In genomic region chr16:91716927-91717349, GRCm38 (mm10) we compare ENCODE assay signal across 10 mouse cellular contexts. TPM values are rescaled to one million over a fixed set of nuclear protein-coding genes. Genes with fewer than 3 reads are reported as not detected.
A peak's percentile ranks its signal among the peaks of the same experiment; 100 is the strongest.
DNase-seq lines count a peak whose midpoint lies in the region; ATAC-seq and TF ChIP-seq lines count a peak whose summit lies in the region.
"Had no signal": no experiment of that assay in that cellular context is flagged by ENCODE, and none has a peak within 500 bp of the region (broad histone marks: within the 10 kb centered on the region; RNA-seq: fewer than 3 reads in every experiment).

No protein-coding gene starts in this region.

- H3K9ac ChIP-seq in lung, embryonic 15.5 days: no peak overlapping the region
- no peak overlapping the region for H3K9ac ChIP-seq in heart, embryonic 13.5 days
- H3K9ac ChIP-seq in liver, embryonic 14.5 days (replicated peaks): peak overlapping the region; percentile 56
- H3K9ac ChIP-seq in stomach, embryonic 16.5 days (ENCODE audit: low read length): no peak overlapping the region
- H3K9ac ChIP-seq in hindbrain, embryonic 12.5 days: no peak overlapping the region
- H3K9ac ChIP-seq: neural tube, embryonic 13.5 days had no signal

- no peak for DNase-seq in lung, adult 2 months
- DNase-seq in liver, embryonic 14.5 days (ENCODE audit: low read depth in 3 of 3, low spot score in 3 of 3): peak; percentile 94 to 97 (median 94)
- no peak for DNase-seq in Muller cell, postnatal 12 days (ENCODE audit: inconsistent ontology term)
- DNase-seq in layer of hippocampus, adult 8-10 months (ENCODE audit: low spot score in 2 of 2): no peak
- DNase-seq: kidney, adult 18-20 months had no signal

- H3K9me3 ChIP-seq in lung, embryonic 15.5 days: no peaks in the 10 kb centered on the region
- H3K9me3 ChIP-seq in heart, embryonic 13.5 days: no peaks in the 10 kb centered on the region
- no peaks in the 10 kb centered on the region for H3K9me3 ChIP-seq in liver, embryonic 14.5 days (ENCODE audit: control insufficient read depth, low read length)
- H3K9me3 ChIP-seq in stomach, embryonic 16.5 days (replicated peaks; ENCODE audit: control insufficient read depth, low read length): no peaks in the 10 kb centered on the region
- no peaks in the 10 kb centered on the region for H3K9me3 ChIP-seq in hindbrain, embryonic 12.5 days (replicated peaks)
- H3K9me3 ChIP-seq: neural tube, embryonic 13.5 days had no signal

- no peak overlapping the region for H3K27ac ChIP-seq in lung, embryonic 15.5 days
- no peak overlapping the region; the same call in 1 of the 2 replicates for H3K27ac ChIP-seq in heart, embryonic 13.5 days (replicated peaks)
- peak overlapping the region; percentile 95 for H3K27ac ChIP-seq in liver, embryonic 14.5 days
- H3K27ac ChIP-seq in stomach, embryonic 16.5 days (ENCODE audit: low read length): no peak overlapping the region
- H3K27ac ChIP-seq in hindbrain, embryonic 12.5 days: no peak overlapping the region
- H3K27ac ChIP-seq: neural tube, embryonic 13.5 days had no signal

- no peak overlapping the region for H3K4me3 ChIP-seq in lung, embryonic 15.5 days
- H3K4me3 ChIP-seq in lung, adult 2 months (replicated peaks; ENCODE audit: extremely low read depth, low read depth, low read length): no peak overlapping the region
- no peak overlapping the region for H3K4me3 ChIP-seq in heart, embryonic 13.5 days
- H3K4me3 ChIP-seq in liver, embryonic 14.5 days (ENCODE audit: insufficient read depth in 1 of 2, low read depth in 2 of 2, low read length in 2 of 2): no peak overlapping the region
- H3K4me3 ChIP-seq in stomach, embryonic 16.5 days (replicated peaks; ENCODE audit: low read length): no peak overlapping the region
- no peak overlapping the region for H3K4me3 ChIP-seq in hindbrain, embryonic 12.5 days
- H3K4me3 ChIP-seq: neural tube, embryonic 13.5 days had no signal

- 0 out of 2 replicates have a peak, but pooled peaks cover 5% of the 10 kb centered on the region for H3K36me3 ChIP-seq in lung, embryonic 15.5 days
- H3K36me3 ChIP-seq in heart, embryonic 13.5 days: peaks cover 79% of the 10 kb centered on the region
- peaks cover 4% of the 10 kb centered on the region for H3K36me3 ChIP-seq in liver, embryonic 14.5 days (replicated peaks; ENCODE audit: control insufficient read depth, insufficient read depth, low read depth)
- peaks cover 16% of the 10 kb centered on the region; the same call in 1 of the 2 replicates for H3K36me3 ChIP-seq in stomach, embryonic 16.5 days (ENCODE audit: control insufficient read depth, insufficient read depth, low read length)
- peaks cover 59% of the 10 kb centered on the region for H3K36me3 ChIP-seq in hindbrain, embryonic 12.5 days

- no peaks in the 10 kb centered on the region for H3K27me3 ChIP-seq in lung, embryonic 15.5 days
- H3K27me3 ChIP-seq in heart, embryonic 13.5 days (replicated peaks): no peaks in the 10 kb centered on the region
- H3K27me3 ChIP-seq in liver, embryonic 14.5 days (ENCODE audit: control insufficient read depth, insufficient read depth, low read length): no peaks in the 10 kb centered on the region
- H3K27me3 ChIP-seq in stomach, embryonic 16.5 days (ENCODE audit: control insufficient read depth, insufficient read depth, low read length): no peaks in the 10 kb centered on the region
- H3K27me3 ChIP-seq in hindbrain, embryonic 12.5 days: no peaks in the 10 kb centered on the region
- H3K27me3 ChIP-seq: neural tube, embryonic 13.5 days had no signal

- no peak for TF ChIP-seq POLR2A in lung, adult 2 months (IDR thresholded peaks at IDR 0.05; ENCODE audit: borderline replicate concordance, extremely low read depth, low read depth, low read length)

- H3K4me1 ChIP-seq in lung, embryonic 15.5 days: no peaks in the 10 kb centered on the region
- H3K4me1 ChIP-seq in lung, adult 2 months (ENCODE audit: control insufficient read depth, insufficient read depth, low read length): no peaks in the 10 kb centered on the region
- 0 out of 2 replicates have a peak, but pooled peaks cover 6% of the 10 kb centered on the region for H3K4me1 ChIP-seq in heart, embryonic 13.5 days
- peaks cover 22 to 23% of the 10 kb centered on the region in 2 experiments for H3K4me1 ChIP-seq in liver, embryonic 14.5 days (replicated peaks; ENCODE audit: control insufficient read depth in 2 of 2, insufficient read depth in 2 of 2, low read length in 1 of 2)
- no peaks in the 10 kb centered on the region for H3K4me1 ChIP-seq in stomach, embryonic 16.5 days (ENCODE audit: control insufficient read depth, insufficient read depth, low read length)
- no peaks in the 10 kb centered on the region for H3K4me1 ChIP-seq in hindbrain, embryonic 12.5 days
- H3K4me1 ChIP-seq: neural tube, embryonic 13.5 days had no signal

- peak; percentile 91 for TF ChIP-seq EP300 in liver, embryonic 14.5 days (IDR thresholded peaks at IDR 0.05; ENCODE audit: low read depth)

- no peak overlapping the region for H3K4me2 ChIP-seq in lung, embryonic 15.5 days
- no peak overlapping the region for H3K4me2 ChIP-seq in heart, embryonic 13.5 days
- H3K4me2 ChIP-seq in liver, embryonic 14.5 days (ENCODE audit: low read depth): peak overlapping the region; percentile 59
- H3K4me2 ChIP-seq in stomach, embryonic 16.5 days (ENCODE audit: low read depth, low read length): no peak overlapping the region
- H3K4me2 ChIP-seq in hindbrain, embryonic 12.5 days (replicated peaks): no peak overlapping the region
- H3K4me2 ChIP-seq: neural tube, embryonic 13.5 days had no signal

- ATAC-seq in lung, embryonic 15.5 days (ENCODE audit: borderline replicate concordance, extremely low read depth, low FRiP score, low TSS enrichment): peak; percentile 82; the same call in 1 of the 2 replicates
- ATAC-seq in heart, embryonic 13.5 days (ENCODE audit: extremely low read depth, insufficient number of reproducible peaks, low FRiP score, low TSS enrichment): peak; percentile 93
- ATAC-seq in liver, embryonic 14.5 days (ENCODE audit: insufficient read depth): peak; percentile 99
- peak; percentile 56; the same call in 1 of the 2 replicates for ATAC-seq in stomach, embryonic 16.5 days (ENCODE audit: insufficient read depth, low FRiP score)
- no peak for ATAC-seq in hindbrain, embryonic 12.5 days (ENCODE audit: low FRiP score)

- WGBS in lung, embryonic 15.5 days: 65% methylated on average over 11 of the region's 11 CpGs
- 60% methylated on average over 11 of the region's 11 CpGs for WGBS in lung, adult 2 months
- 44% methylated on average over 11 of the region's 11 CpGs for WGBS in heart, embryonic 13.5 days
- 28% methylated on average over 11 of the region's 11 CpGs for WGBS in liver, embryonic 14.5 days (ENCODE audit: insufficient replicate concordance)
- 72% methylated on average over 11 of the region's 11 CpGs for WGBS in stomach, embryonic 16.5 days
- 85% methylated on average over 11 of the region's 11 CpGs for WGBS in hindbrain, embryonic 12.5 days

- TF ChIP-seq CTCF in lung, adult 2 months (IDR thresholded peaks at IDR 0.05; ENCODE audit: insufficient read depth, low read length): no peak
- peak; percentile 78 for TF ChIP-seq CTCF in liver, embryonic 14.5 days (IDR thresholded peaks at IDR 0.05; ENCODE audit: low read depth)

RNA-seq across cellular contexts. Expression of gene Cryzl1, which starts 11.8 kb away (rescaled TPM):
- 71.4 and 74.6 TPM in 2 replicates for polyA plus RNA-seq in lung, embryonic 15.5 days (2015; fragmentation: Nextera tagmentation; extraction: Ambion mirVana)
- 22.3 and 29.8 TPM in 2 replicates for polyA plus RNA-seq in lung, adult 2 months (2012; rRNA removed)
- 51.4 and 58.5 TPM in 2 replicates for polyA plus RNA-seq in heart, embryonic 13.5 days (2015; fragmentation: Nextera tagmentation; extraction: Ambion mirVana)
- polyA plus RNA-seq in liver, embryonic 14.5 days (2012; rRNA removed): 12.1 and 17.9 TPM in 2 replicates
- polyA plus RNA-seq in liver, embryonic 14.5 days (2014; fragmentation: Nextera tagmentation; extraction: Ambion mirVana): 29.7 and 32.3 TPM in 2 replicates
- polyA plus RNA-seq in stomach, embryonic 16.5 days (2015; fragmentation: Nextera tagmentation; extraction: Ambion mirVana): 62.2 and 69.9 TPM in 2 replicates
- 81.1 and 83.4 TPM in 2 replicates for polyA plus RNA-seq in hindbrain, embryonic 12.5 days (2016; fragmentation: Nextera tagmentation; extraction: Ambion mirVana)
- total RNA-seq in layer of hippocampus, adult 8-10 months (2022): 100 to 1,000 TPM; 106 to 131 (median 119) TPM

RNA-seq across cellular contexts. Expression of gene Itsn1, which starts 12.1 kb away (rescaled TPM):
- polyA plus RNA-seq in lung, embryonic 15.5 days (2015; fragmentation: Nextera tagmentation; extraction: Ambion mirVana): 19.5 and 20.3 TPM in 2 replicates
- 18.4 and 43.7 TPM in 2 replicates for polyA plus RNA-seq in lung, adult 2 months (2012; rRNA removed)
- 19.5 and 20.0 TPM in 2 replicates for polyA plus RNA-seq in heart, embryonic 13.5 days (2015; fragmentation: Nextera tagmentation; extraction: Ambion mirVana)
- 46.8 and 54.4 TPM in 2 replicates for polyA plus RNA-seq in liver, embryonic 14.5 days (2012; rRNA removed)
- polyA plus RNA-seq in liver, embryonic 14.5 days (2014; fragmentation: Nextera tagmentation; extraction: Ambion mirVana): 30.6 and 31.4 TPM in 2 replicates
- polyA plus RNA-seq in stomach, embryonic 16.5 days (2015; fragmentation: Nextera tagmentation; extraction: Ambion mirVana): 16.8 and 18.1 TPM in 2 replicates
- polyA plus RNA-seq in hindbrain, embryonic 12.5 days (2016; fragmentation: Nextera tagmentation; extraction: Ambion mirVana): 79.2 and 83.0 TPM in 2 replicates
- 100 to 1,000 TPM; 141 to 206 (median 179) TPM for total RNA-seq in layer of hippocampus, adult 8-10 months (2022)

RNA-seq across cellular contexts. Expression of gene Donson, which starts 28.4 kb away (rescaled TPM):
- 25.4 and 26.2 TPM in 2 replicates for polyA plus RNA-seq in lung, embryonic 15.5 days (2015; fragmentation: Nextera tagmentation; extraction: Ambion mirVana)
- 5.5 and 6.6 TPM in 2 replicates for polyA plus RNA-seq in lung, adult 2 months (2012; rRNA removed)
- 13.9 and 15.0 TPM in 2 replicates for polyA plus RNA-seq in heart, embryonic 13.5 days (2015; fragmentation: Nextera tagmentation; extraction: Ambion mirVana)
- polyA plus RNA-seq in liver, embryonic 14.5 days (2012; rRNA removed): 13.8 and 26.2 TPM in 2 replicates
- 32.0 and 32.8 TPM in 2 replicates for polyA plus RNA-seq in liver, embryonic 14.5 days (2014; fragmentation: Nextera tagmentation; extraction: Ambion mirVana)
- 11.7 and 16.9 TPM in 2 replicates for polyA plus RNA-seq in stomach, embryonic 16.5 days (2015; fragmentation: Nextera tagmentation; extraction: Ambion mirVana)
- polyA plus RNA-seq in hindbrain, embryonic 12.5 days (2016; fragmentation: Nextera tagmentation; extraction: Ambion mirVana): 28.9 and 31.0 TPM in 2 replicates
- 10 to 100 TPM; 20.7 to 25.7 (median 22.6) TPM for total RNA-seq in layer of hippocampus, adult 8-10 months (2022)

Comparison
In these comparisons a context has a peak if more than half of its experiments do, and no peak if none do; other contexts are left out.
1. DNase-seq: peak in liver, embryonic 14.5 days (3 of 3); none in lung, adult 2 months (single experiment), Muller cell, postnatal 12 days (single experiment) and layer of hippocampus, adult 8-10 months (0 of 2).